Mouse (Mus musculus): ENCODE results near the gene Ermn. TPM values are rescaled to one million over a fixed set of nuclear protein-coding genes. Genes with fewer than 3 reads are reported as not detected.

Ermn gene
- total and polyA plus RNA-seq, 3 experiments, result 0.11 TPM; not detected in 2

DNA sequence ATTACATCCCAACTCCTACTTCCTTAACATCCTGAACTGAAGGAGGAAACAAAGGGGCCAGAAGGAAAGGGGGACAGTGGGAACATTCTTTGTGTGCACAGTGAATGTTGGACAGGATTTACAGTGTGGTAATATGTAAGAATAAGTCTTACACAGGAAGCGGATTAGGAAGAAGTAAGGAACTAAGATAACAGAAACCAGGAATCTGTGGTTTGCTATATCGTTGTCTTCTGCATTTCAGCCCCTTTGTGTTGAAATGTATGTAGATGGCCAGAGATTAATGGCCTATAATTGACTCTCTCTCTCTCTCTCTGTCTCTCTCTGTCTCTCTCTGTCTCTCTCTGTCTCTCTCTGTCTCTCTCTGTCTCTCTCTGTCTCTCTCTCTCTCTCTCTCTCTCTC, 15.7 kb downstream of the Ermn start:
- no peak for TF ChIP-seq GATA1 (IDR thresholded peaks at IDR 0.05; ENCODE audit: borderline replicate concordance, low read length)
- no peak for TF ChIP-seq POLR2AphosphoS5 (IDR thresholded peaks at IDR 0.05; ENCODE audit: insufficient replicate concordance, low read depth, low read length)
- TF ChIP-seq CTCF (IDR thresholded peaks at IDR 0.05; ENCODE audit: low read depth, low read length), result no peak
- no peak for TF ChIP-seq GATA2 (IDR thresholded peaks at IDR 0.05; ENCODE audit: borderline replicate concordance, low read depth, low read length)
- TF ChIP-seq TAL1 (conservative IDR thresholded peaks at IDR 0.05; ENCODE audit: low read depth, low read length), result no peak
- ATAC-seq (ENCODE audit: extremely low read depth, insufficient number of reproducible peaks, low FRiP score, poor library complexity, severe bottlenecking) (no peak), DNase-seq (ENCODE audit: low spot score) (no peak)

GRCm38 (mm10) chr2:58035635-58036034, 17.0 kb downstream of the Ermn start:
- ATAC-seq (ENCODE audit: extremely low read depth, insufficient number of reproducible peaks, low FRiP score, poor library complexity, severe bottlenecking) (no peak), DNase-seq (ENCODE audit: low spot score) (no peak)
- H3K9me3 ChIP-seq (replicated peaks), result 0 out of 2 replicates have a peak, but pooled peaks cover 5% of the 10 kb centered on the region
- TF ChIP-seq CTCF (IDR thresholded peaks at IDR 0.05; ENCODE audit: low read depth, low read length) (no peak), GATA1 (IDR thresholded peaks at IDR 0.05; ENCODE audit: borderline replicate concordance, low read length) (no peak), GATA2 (IDR thresholded peaks at IDR 0.05; ENCODE audit: borderline replicate concordance, low read depth, low read length) (no peak), POLR2AphosphoS5 (IDR thresholded peaks at IDR 0.05; ENCODE audit: insufficient replicate concordance, low read depth, low read length) (no peak), TAL1 (conservative IDR thresholded peaks at IDR 0.05; ENCODE audit: low read depth, low read length) (no peak)
- no peaks in the 10 kb centered on the region for H3K27me3 ChIP-seq (ENCODE audit: insufficient read depth, low read length)
- H3K36me3 ChIP-seq (replicated peaks), result no peaks in the 10 kb centered on the region
- H3K4me3 ChIP-seq (ENCODE audit: low read depth, low read length), result no peak overlapping the region
- H3K4me1 ChIP-seq (ENCODE audit: insufficient read depth, low read depth, low read length), result no peaks in the 10 kb centered on the region

More for the DNA sequence above, 15.7 kb downstream of the Ermn start:
- Histone ChIP-seq H3K4me3 (ENCODE audit: low read depth, low read length) (no peak overlapping the region), H3K4me1 (ENCODE audit: insufficient read depth, low read depth, low read length) (no peaks in the 10 kb centered on the region), H3K36me3 (replicated peaks) (no peaks in the 10 kb centered on the region), H3K27me3 (ENCODE audit: insufficient read depth, low read length) (no peaks in the 10 kb centered on the region), H3K9me3 (replicated peaks) (0 out of 2 replicates have a peak, but pooled peaks cover 5% of the 10 kb centered on the region)

DNA sequence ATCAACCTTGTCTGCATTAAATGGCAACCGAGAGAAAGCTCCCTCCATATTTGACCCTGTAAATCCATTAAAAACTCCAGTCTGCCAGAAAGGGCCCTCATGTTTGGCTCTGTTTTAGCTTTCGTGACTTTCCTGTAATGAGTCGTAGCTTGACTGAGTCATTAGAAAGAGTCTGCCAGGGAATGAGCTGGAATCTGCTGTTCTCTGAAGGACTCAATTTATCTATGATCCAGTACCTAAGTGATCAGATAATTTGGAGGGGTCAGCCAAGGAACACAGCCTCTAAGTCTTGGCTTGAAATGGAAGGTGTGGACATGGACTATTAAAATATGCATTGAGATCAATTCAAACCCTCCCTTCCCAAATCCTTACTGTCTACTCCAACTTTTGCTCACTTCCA, 21.2 kb downstream of the Ermn start:
- no peaks in the 10 kb centered on the region for H3K27me3 ChIP-seq (ENCODE audit: insufficient read depth, low read length)
- no peaks in the 10 kb centered on the region for H3K4me1 ChIP-seq (ENCODE audit: insufficient read depth, low read depth, low read length)
- DNase-seq (ENCODE audit: low spot score), result no peak
- H3K9me3 ChIP-seq (replicated peaks), result 0 out of 2 replicates have a peak, but pooled peaks cover 5% of the 10 kb centered on the region
- H3K36me3 ChIP-seq (replicated peaks), result no peaks in the 10 kb centered on the region
- ATAC-seq (ENCODE audit: extremely low read depth, insufficient number of reproducible peaks, low FRiP score, poor library complexity, severe bottlenecking), result no peak
- H3K4me3 ChIP-seq (ENCODE audit: low read depth, low read length), result no peak overlapping the region
- TF ChIP-seq CTCF (IDR thresholded peaks at IDR 0.05; ENCODE audit: low read depth, low read length) (no peak), POLR2AphosphoS5 (IDR thresholded peaks at IDR 0.05; ENCODE audit: insufficient replicate concordance, low read depth, low read length) (no peak), GATA2 (IDR thresholded peaks at IDR 0.05; ENCODE audit: borderline replicate concordance, low read depth, low read length) (no peak), TAL1 (conservative IDR thresholded peaks at IDR 0.05; ENCODE audit: low read depth, low read length) (no peak), GATA1 (IDR thresholded peaks at IDR 0.05; ENCODE audit: borderline replicate concordance, low read length) (no peak)

DNA sequence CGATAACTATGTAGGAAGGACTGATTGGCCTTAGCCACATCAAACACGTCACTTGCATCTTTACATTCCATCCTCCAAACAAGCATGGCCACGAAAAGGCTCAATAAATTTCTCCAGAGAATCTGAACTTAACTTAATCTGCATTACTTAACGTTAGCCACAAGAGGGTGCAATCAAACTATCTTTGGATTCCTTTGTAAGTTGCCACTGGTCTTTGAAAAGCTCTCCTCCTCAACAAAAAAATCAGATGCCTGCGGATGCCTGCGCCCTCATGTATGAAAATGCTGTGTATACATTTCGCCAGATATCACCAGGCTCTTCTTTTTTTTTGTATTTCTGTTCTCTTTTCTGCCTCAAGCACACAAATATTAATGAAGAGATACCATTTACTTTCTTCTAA, 23.3 kb downstream of the Ermn start:
- TF ChIP-seq TAL1 (conservative IDR thresholded peaks at IDR 0.05; ENCODE audit: low read depth, low read length), result no peak
- TF ChIP-seq POLR2AphosphoS5 (IDR thresholded peaks at IDR 0.05; ENCODE audit: insufficient replicate concordance, low read depth, low read length), result no peak
- no peak for TF ChIP-seq CTCF (IDR thresholded peaks at IDR 0.05; ENCODE audit: low read depth, low read length)
- TF ChIP-seq GATA1 (IDR thresholded peaks at IDR 0.05; ENCODE audit: borderline replicate concordance, low read length), result no peak
- no peak for TF ChIP-seq GATA2 (IDR thresholded peaks at IDR 0.05; ENCODE audit: borderline replicate concordance, low read depth, low read length)
- H3K36me3 ChIP-seq (replicated peaks), result no peaks in the 10 kb centered on the region
- H3K4me3 ChIP-seq (ENCODE audit: low read depth, low read length), result no peak overlapping the region
- no peaks in the 10 kb centered on the region for H3K4me1 ChIP-seq (ENCODE audit: insufficient read depth, low read depth, low read length)
- H3K27me3 ChIP-seq (ENCODE audit: insufficient read depth, low read length), result no peaks in the 10 kb centered on the region
- DNase-seq (ENCODE audit: low spot score), result no peak
- ATAC-seq (ENCODE audit: extremely low read depth, insufficient number of reproducible peaks, low FRiP score, poor library complexity, severe bottlenecking), result no peak
- 0 out of 2 replicates have a peak, but pooled peaks cover 5% of the 10 kb centered on the region for H3K9me3 ChIP-seq (replicated peaks)

GRCm38 (mm10) chr2:58026740-58027139, 25.9 kb downstream of the Ermn start:
- 0 out of 2 replicates have a peak, but pooled peaks cover 5% of the 10 kb centered on the region for H3K9me3 ChIP-seq (replicated peaks)
- no peak for DNase-seq (ENCODE audit: low spot score)
- H3K27me3 ChIP-seq (ENCODE audit: insufficient read depth, low read length), result no peaks in the 10 kb centered on the region
- no peak overlapping the region for H3K4me3 ChIP-seq (ENCODE audit: low read depth, low read length)
- no peaks in the 10 kb centered on the region for H3K36me3 ChIP-seq (replicated peaks)
- ATAC-seq (ENCODE audit: extremely low read depth, insufficient number of reproducible peaks, low FRiP score, poor library complexity, severe bottlenecking), result no peak
- TF ChIP-seq GATA2 (IDR thresholded peaks at IDR 0.05; ENCODE audit: borderline replicate concordance, low read depth, low read length) (no peak), GATA1 (IDR thresholded peaks at IDR 0.05; ENCODE audit: borderline replicate concordance, low read length) (no peak), TAL1 (conservative IDR thresholded peaks at IDR 0.05; ENCODE audit: low read depth, low read length) (no peak), POLR2AphosphoS5 (IDR thresholded peaks at IDR 0.05; ENCODE audit: insufficient replicate concordance, low read depth, low read length) (no peak), CTCF (IDR thresholded peaks at IDR 0.05; ENCODE audit: low read depth, low read length) (no peak)
- H3K4me1 ChIP-seq (ENCODE audit: insufficient read depth, low read depth, low read length), result no peaks in the 10 kb centered on the region

- no peak for ATAC-seq (ENCODE audit: extremely low read depth, insufficient number of reproducible peaks, low FRiP score, poor library complexity, severe bottlenecking)
- no peaks in the 10 kb centered on the region for H3K4me1 ChIP-seq (ENCODE audit: insufficient read depth, low read depth, low read length)
- no peaks in the 10 kb centered on the region for H3K36me3 ChIP-seq (replicated peaks)
- H3K4me3 ChIP-seq (ENCODE audit: low read depth, low read length), result no peak overlapping the region
- TF ChIP-seq CTCF (IDR thresholded peaks at IDR 0.05; ENCODE audit: low read depth, low read length), result no peak
- TF ChIP-seq TAL1 (conservative IDR thresholded peaks at IDR 0.05; ENCODE audit: low read depth, low read length), result no peak
- no peak for TF ChIP-seq GATA2 (IDR thresholded peaks at IDR 0.05; ENCODE audit: borderline replicate concordance, low read depth, low read length)
- TF ChIP-seq GATA1 (IDR thresholded peaks at IDR 0.05; ENCODE audit: borderline replicate concordance, low read length), result no peak
- no peak for TF ChIP-seq POLR2AphosphoS5 (IDR thresholded peaks at IDR 0.05; ENCODE audit: insufficient replicate concordance, low read depth, low read length)
- 0 out of 2 replicates have a peak, but pooled peaks cover 2% of the 10 kb centered on the region for H3K9me3 ChIP-seq (replicated peaks)
- DNase-seq (ENCODE audit: low spot score), result no peak
- H3K27me3 ChIP-seq (ENCODE audit: insufficient read depth, low read length), result no peaks in the 10 kb centered on the region
These were observed 29.1 kb downstream of the Ermn start for GRCm38 (mm10) chr2:58023556-58023955.
